Mouse (Mus musculus) megakaryocyte, embryonic 14.5 days (primary cell): Measurements from ENCODE around the gene Enpp1.

Source experiments
- FLI1 ChIP-seq: IDR thresholded peaks from 2 replicates; pipeline ENCODE4 v1.6.1; 2012; ENCODE audit warnings: low read length, inconsistent platforms, mixed read lengths
- GATA1 ChIP-seq: IDR thresholded peaks from 3 replicates; pipeline ENCODE4 v1.6.1; 2012; ENCODE audit warnings: mixed read lengths, low read length, inconsistent platforms, borderline replicate concordance

DNA sequence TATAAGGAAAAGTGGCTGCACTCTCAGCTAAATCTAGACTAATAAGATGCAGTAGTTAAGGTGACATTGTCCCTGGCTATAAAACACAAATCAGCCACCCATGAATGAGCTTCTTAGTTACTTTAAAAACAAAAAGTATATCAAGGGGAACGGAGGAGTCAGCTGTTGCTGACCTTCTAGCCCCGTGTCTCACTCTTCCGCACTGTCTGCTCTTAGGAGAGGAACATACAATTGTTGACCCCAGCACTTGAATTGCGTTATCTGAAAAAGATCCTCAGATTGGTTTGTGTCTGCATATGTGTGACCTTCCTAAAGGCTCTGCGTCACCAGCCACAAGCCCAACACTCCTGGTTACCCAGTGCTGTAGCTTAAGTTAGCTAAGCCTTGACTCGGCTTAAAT is 41.4 kb downstream of the Enpp1 start:
- TF ChIP-seq GATA1 (no peak), FLI1 (no peak)
